Mouse (Mus musculus) kidney, postnatal 10 days (tissue): ENCODE results near the gene Olfr1256.
A peak's percentile ranks its signal among the peaks of the same experiment; 100 is the strongest.

Experiments
- DNase-seq: peaks from one replicate; pipeline ENCODE4 v3.0.0; 2021; ENCODE audit warnings: mixed read lengths

The Olfr1256 gene

DNA sequence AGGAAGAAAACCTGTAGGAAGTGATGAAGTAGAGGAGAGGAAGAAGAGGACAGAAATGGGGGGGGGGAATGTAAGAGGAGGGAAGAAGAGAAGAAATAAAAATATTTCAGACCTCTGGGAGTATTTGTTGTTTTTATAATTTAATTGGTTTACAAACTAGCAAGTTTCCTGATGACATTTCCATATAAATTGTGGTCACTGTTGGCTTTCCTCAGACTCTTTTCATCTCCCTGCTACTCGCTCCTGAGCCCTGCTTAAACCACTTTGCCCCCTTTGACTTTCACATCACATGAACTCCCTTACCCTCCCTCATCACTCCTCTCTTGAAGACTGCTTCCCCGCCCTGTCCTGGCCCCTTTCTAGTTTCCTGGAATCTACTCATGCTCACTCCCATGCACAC lies at the start of gene Olfr1256:
Gene Olfr1256, minus strand, starts transcription at position 101 of the 400 bp plus-strand sequence.
- no peak for DNase-seq

DNA sequence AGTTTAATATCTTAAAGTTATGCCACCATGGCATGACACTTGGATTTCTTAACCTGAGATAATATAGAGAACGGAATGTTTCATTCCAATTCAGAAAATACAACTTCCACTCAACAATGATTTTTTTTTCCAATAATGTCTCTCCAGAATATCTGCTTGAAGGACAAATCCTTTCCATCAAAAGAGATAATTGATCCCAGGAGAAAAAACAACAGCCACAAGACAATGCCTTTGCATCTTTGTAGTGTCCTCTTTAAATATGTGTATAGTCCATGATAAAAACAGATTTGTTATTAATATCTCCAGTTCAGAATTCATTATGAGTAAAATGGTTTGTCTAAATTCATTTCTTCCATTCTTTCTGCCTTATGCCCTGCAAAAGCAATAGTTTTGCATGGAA lies 36.8 kb upstream of the Olfr1256 start, which contains the start of gene Olfr1257:
Gene Olfr1257, plus strand, starts transcription at position 301 of the 400 bp plus-strand sequence.
- no peak for DNase-seq

DNA sequence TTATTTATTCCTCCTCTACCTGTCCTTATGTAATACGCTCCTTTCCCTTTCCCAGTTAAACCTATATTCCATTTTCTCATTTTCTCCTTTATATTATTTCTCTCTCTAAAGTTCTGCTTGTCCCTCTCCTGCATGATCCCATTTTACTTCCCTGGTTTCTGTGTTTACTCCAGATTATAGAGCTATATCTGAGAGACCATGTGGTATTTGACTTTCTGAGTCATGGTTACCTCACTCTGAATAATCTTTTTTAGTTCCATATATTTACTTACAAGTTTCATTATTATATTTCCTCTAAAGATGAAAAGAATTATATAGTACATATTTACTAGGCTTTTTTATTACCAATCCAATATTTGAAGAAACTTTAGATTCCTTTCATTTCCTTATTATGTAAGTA lies 7.9 kb upstream of the Olfr1256 start:
- no peak for DNase-seq

DNA sequence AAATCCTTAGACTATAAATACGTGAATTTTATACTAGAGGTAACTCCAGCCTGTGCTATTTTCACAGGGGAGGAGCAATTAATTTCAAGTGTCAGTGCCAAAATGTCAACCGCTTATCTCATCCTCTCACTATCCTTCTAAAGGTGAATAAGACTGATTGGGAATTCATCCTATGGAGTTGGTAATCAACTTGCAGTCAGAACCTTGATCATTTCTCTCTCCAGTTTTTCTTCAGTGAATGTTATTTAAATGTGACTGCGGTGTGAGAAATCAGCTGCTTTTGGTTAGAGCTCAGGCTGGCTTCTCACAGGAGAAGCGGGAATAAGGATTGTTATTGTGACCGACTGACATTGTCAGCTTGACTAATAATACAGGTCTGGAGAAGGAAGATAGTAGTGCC lies 6.8 kb upstream of the Olfr1256 start, which contains the start of gene Olfr48:
Gene Olfr48, minus strand, starts transcription at position 101 of the 400 bp plus-strand sequence.
- DNase-seq, result no peak

DNA sequence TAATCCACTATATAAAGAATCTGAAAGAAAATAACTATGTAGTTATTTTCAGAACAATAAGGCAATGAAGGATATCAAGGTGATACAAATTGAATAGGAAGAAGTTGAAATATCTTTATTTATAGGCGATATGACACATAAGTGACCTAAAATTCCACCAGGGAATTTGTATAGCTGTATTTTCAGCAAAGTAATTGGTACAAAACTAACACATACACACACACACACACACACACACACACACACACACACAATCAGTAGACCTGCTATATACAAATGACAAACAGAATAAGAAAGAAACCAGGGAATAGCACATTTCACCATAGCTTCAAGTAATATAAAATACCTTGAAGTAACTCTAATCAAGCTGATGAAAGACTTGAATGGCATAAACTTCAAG lies 21.1 kb downstream of the Olfr1256 start:
- DNase-seq, result peak; percentile 7

DNA sequence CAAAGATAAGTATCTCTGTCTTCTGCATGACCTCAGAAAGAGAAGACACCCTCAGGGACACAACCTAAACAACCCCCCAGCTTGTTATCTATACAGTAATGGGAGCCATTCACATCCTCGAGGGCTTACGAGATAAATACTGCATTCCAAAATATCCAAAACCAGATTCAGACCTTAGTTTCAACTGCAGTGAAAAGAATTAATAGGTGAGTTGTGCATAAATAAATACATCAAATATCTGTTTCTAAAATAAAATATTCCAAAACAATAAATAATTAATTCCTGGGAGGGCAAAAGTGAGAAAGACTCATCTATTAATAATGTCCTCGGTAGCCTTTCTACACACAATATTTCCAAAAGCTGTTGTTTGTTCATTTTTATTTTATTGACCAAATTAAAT lies 29.6 kb downstream of the Olfr1256 start, which contains the start of gene Olfr1255:
Gene Olfr1255, plus strand, starts transcription at position 301 of the 400 bp plus-strand sequence.
- no peak for DNase-seq

DNA sequence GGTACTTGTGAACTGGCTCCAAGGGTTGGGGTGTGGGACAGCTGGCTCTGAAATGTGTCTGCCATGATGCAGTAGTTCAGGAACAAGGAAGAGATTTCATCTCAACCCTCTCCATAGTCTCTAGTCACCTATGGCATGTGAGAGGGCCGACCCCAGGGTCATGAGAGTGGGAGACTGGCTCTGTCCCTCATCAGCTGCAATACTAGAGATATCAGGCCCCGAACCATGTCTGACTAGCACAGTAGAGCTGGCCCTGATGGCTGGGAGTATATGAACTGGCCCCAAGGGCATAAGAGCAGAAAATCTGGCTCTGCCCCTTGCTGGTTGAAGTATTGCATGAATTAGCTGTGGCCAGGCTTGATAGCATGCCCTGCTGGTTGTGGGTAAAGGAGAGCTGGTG lies 30.6 kb downstream of the Olfr1256 start:
- no peak for DNase-seq

DNA sequence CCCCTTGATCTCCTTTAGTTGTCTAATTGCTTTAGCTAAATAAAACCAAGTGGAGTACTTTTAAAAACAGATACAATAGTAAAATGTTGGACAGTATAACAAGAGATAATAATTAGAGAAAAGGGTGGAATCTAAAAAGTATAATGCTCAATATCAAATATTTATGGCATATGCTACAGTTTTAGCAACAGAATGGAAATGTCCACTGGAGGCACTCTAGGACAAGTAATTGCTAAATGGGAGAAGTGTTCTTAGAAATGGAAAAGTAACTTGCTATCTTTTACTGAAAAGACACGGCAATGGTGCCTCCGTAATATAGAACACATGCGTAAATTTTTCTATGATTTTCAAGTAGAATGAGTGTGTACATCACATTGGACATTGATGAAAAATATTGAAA lies 41.8 kb downstream of the Olfr1256 start:
- DNase-seq, result no peak

DNA sequence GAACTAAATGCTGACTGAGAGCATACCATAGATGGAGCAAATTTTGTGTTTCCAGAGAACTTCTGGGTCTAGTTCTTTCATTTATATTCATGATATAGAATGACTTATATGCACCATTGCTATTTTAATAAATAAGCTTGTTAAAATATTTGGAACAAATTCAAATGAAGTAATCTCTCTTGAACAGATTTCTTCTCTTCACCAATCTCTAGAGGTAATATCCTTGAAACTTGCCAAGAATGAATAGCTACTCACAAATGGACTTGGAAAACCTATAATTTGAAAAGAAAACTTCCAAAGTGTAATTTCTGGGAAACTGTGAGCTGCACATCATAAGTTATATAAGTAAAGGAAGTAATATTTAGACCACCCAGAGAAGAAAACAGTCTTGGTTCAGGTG lies 47.8 kb downstream of the Olfr1256 start, which contains the start of gene Olfr1254:
Gene Olfr1254, minus strand, starts transcription at position 101 of the 400 bp plus-strand sequence.
- no peak for DNase-seq
